Mouse (Mus musculus): ENCODE data around the gene Snx9. TPM values are rescaled to one million over a fixed set of nuclear protein-coding genes. Genes with fewer than 3 reads are reported as not detected.
A peak's percentile ranks its signal among the peaks of the same experiment; 100 is the strongest.

Gene Snx9
- polyA plus RNA-seq, 1 experiment from 2014 or later = 37.5 TPM

DNA sequence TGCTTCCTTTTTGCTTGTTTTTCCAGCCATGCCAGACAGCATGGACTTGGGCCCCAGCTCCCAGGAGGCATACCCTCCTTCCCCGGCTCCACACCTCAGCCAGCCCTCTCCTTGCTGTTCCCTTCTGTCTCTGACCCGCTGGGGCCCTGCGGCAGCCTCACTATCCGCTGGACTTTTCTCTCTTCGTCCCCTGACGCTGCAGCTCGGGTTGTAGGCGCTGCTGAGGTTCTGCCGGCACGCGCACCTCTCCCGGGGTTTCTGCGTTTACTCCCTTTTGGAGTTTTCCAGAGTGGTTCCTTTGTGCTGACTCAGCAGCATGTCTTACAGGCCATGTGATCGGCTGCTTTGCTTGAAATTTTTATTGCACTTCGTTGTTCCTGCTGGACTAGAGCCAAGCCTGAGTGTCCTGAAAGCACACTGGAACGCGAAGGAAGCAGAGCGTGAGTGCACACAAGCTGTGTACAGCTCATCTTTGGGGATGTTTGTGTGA is 8.3 kb downstream of the Snx9 start:
- no peaks in the 10 kb centered on the region for H3K9me3 ChIP-seq
- peak overlapping the region; percentile 32 for H3K4me3 ChIP-seq (replicated peaks)
- H3K27me3 ChIP-seq (replicated peaks) = no peaks in the 10 kb centered on the region
- H3K36me3 ChIP-seq = no peaks in the 10 kb centered on the region
- H3K27ac ChIP-seq = peak overlapping the region; percentile 89
- 6% methylated on average over 18 of the region's 18 CpGs for WGBS
- ATAC-seq (ENCODE audit: insufficient read depth, low FRiP score, low read depth) = peak; percentile 64
- peak overlapping the region; percentile 50; the same call in 1 of the 2 replicates for H3K9ac ChIP-seq
- peak overlapping the region; percentile 75 for H3K4me2 ChIP-seq
- H3K4me1 ChIP-seq = peaks cover 12% of the 10 kb centered on the region; the same call in 1 of the 2 replicates

GRCm38 (mm10) chr17:5850031-5850430 is 8.9 kb downstream of the Snx9 start:
- H3K27ac ChIP-seq = peak overlapping the region; percentile 89; the same call in 1 of the 2 replicates
- no peak overlapping the region for H3K4me2 ChIP-seq
- WGBS = 95% methylated on average over 3 of the region's 3 CpGs
- no peak for ATAC-seq (ENCODE audit: insufficient read depth, low FRiP score, low read depth)
- no peak overlapping the region for H3K9ac ChIP-seq
- peaks cover 12% of the 10 kb centered on the region; the same call in 1 of the 2 replicates for H3K4me1 ChIP-seq
- no peaks in the 10 kb centered on the region for H3K27me3 ChIP-seq (replicated peaks)
- H3K9me3 ChIP-seq = no peaks in the 10 kb centered on the region
- H3K4me3 ChIP-seq (replicated peaks) = no peak overlapping the region
- no peaks in the 10 kb centered on the region for H3K36me3 ChIP-seq

DNA sequence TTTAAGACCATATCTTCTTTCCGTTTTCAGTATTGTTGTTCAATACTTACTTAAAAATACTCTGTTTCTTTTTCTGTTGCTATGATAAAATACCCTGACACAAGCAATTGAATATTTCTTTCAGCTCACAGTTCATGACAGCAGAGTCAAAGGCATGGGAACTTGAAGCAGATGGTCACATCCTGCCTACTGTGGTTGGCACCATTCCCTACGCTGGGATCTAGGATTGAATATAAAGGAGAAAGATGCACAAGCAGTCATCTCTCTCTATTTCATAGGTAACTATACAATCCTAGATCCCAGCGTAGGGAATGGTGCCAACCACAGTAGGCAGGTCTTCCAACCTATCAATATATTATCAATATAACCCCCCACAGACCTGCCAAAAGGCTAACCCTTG is 9.3 kb downstream of the Snx9 start:
- Histone ChIP-seq H3K4me3 (replicated peaks) (no peak overlapping the region), H3K27ac (no peak overlapping the region), H3K9ac (no peak overlapping the region), H3K27me3 (replicated peaks) (no peaks in the 10 kb centered on the region), H3K4me1 (peaks cover 12% of the 10 kb centered on the region; the same call in 1 of the 2 replicates), H3K36me3 (no peaks in the 10 kb centered on the region), H3K9me3 (no peaks in the 10 kb centered on the region), H3K4me2 (no peak overlapping the region)
- WGBS = 97% methylated on average over 3 of the region's 3 CpGs
- ATAC-seq (ENCODE audit: insufficient read depth, low FRiP score, low read depth) = no peak

DNA sequence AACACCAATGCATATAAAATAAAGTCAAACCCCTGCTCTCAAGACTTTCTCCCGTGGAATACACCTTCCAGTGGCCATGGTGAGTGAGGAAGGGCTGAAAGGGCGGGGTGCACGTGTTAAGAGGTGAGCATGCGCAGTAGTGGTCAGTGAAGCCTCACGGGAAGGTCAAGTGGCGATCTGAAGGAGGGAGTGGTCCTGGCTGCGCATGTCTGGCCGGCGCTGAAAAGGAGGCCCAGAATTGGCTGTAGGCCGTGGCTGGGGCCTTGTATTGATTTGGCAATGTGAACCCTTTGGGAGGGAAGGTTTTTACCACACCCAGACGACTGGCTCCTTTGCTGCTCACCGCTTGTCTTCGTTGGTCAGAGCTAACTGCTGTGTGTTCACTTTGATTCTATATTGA is 12.8 kb downstream of the Snx9 start:
- no peak overlapping the region for H3K27ac ChIP-seq
- no peak for ATAC-seq (ENCODE audit: insufficient read depth, low FRiP score, low read depth)
- peaks cover 8% of the 10 kb centered on the region for H3K4me1 ChIP-seq
- H3K4me3 ChIP-seq (replicated peaks) = no peak overlapping the region
- WGBS = 93% methylated on average over 13 of the region's 13 CpGs
- no peaks in the 10 kb centered on the region for H3K36me3 ChIP-seq
- no peak overlapping the region for H3K4me2 ChIP-seq
- no peaks in the 10 kb centered on the region for H3K27me3 ChIP-seq (replicated peaks)
- no peaks in the 10 kb centered on the region for H3K9me3 ChIP-seq
- no peak overlapping the region for H3K9ac ChIP-seq

GRCm38 (mm10) chr17:5855560-5855959 is 14.4 kb downstream of the Snx9 start:
- Histone ChIP-seq H3K4me1 (peaks cover 7% of the 10 kb centered on the region; the same call in 1 of the 2 replicates), H3K36me3 (no peaks in the 10 kb centered on the region), H3K9ac (no peak overlapping the region), H3K27me3 (replicated peaks) (no peaks in the 10 kb centered on the region), H3K4me3 (replicated peaks) (no peak overlapping the region), H3K27ac (no peak overlapping the region), H3K9me3 (no peaks in the 10 kb centered on the region), H3K4me2 (no peak overlapping the region)
- ATAC-seq (ENCODE audit: insufficient read depth, low FRiP score, low read depth) = no peak

GRCm38 (mm10) chr17:5856426-5856825 is 15.3 kb downstream of the Snx9 start:
- Histone ChIP-seq H3K27ac (no peak overlapping the region), H3K36me3 (no peaks in the 10 kb centered on the region), H3K4me2 (no peak overlapping the region), H3K4me1 (peaks cover 7% of the 10 kb centered on the region; the same call in 1 of the 2 replicates), H3K9ac (no peak overlapping the region), H3K27me3 (replicated peaks) (no peaks in the 10 kb centered on the region), H3K9me3 (no peaks in the 10 kb centered on the region), H3K4me3 (replicated peaks) (no peak overlapping the region)
- WGBS = 87% methylated on average over 7 of the region's 7 CpGs
- ATAC-seq (ENCODE audit: insufficient read depth, low FRiP score, low read depth) = no peak

DNA sequence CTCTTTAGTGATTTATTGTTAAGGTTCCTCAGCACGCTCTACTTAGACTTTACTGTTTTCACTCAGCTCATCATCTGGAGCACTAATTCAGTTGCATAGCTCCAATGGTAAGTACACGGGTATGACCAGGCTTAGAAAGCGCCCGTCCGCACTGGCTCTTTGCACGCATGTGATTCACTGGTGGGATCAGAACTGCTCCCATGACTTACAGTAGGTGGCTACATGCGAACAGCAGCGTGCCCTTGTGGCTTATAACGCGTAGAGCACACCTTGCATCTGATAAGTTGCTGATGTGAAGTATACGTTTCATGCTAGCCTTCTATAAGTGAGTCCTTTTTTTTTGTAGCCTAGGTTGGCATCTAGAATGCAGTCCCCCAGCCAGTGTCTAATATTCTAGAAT is 16.1 kb downstream of the Snx9 start:
- Histone ChIP-seq H3K9ac (no peak overlapping the region), H3K27me3 (replicated peaks) (no peaks in the 10 kb centered on the region), H3K36me3 (no peaks in the 10 kb centered on the region), H3K9me3 (no peaks in the 10 kb centered on the region), H3K27ac (no peak overlapping the region), H3K4me1 (peaks cover 7% of the 10 kb centered on the region; the same call in 1 of the 2 replicates), H3K4me3 (replicated peaks) (no peak overlapping the region), H3K4me2 (no peak overlapping the region)
- no peak for ATAC-seq (ENCODE audit: insufficient read depth, low FRiP score, low read depth)
- whole genome bisulfite sequencing = 91% methylated on average over 11 of the region's 11 CpGs

DNA sequence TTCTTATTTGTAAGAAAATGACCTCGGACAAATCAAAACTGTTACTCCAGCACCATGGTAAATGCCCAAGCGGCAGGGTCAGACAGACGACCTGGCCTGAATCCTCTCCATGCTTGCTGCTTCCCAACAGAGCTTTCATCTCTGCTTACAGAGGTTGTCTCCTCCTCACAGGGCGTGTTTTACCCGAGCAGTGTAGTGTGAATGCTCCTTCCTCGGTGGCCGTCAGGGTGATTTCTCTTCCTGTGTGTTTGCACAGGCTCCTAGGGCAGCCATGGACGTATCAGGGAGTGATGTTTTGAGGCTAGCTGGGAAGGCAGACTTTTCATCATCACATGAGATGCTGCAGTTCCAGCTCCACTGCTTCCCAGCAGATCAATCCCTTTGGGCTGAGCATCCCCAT is 17.1 kb downstream of the Snx9 start:
- H3K9ac ChIP-seq = no peak overlapping the region
- H3K4me1 ChIP-seq = peaks cover 7% of the 10 kb centered on the region; the same call in 1 of the 2 replicates
- 47% methylated on average over 8 of the region's 8 CpGs for WGBS
- H3K4me2 ChIP-seq = no peak overlapping the region
- H3K27me3 ChIP-seq (replicated peaks) = no peaks in the 10 kb centered on the region
- no peak overlapping the region for H3K4me3 ChIP-seq (replicated peaks)
- no peak for ATAC-seq (ENCODE audit: insufficient read depth, low FRiP score, low read depth)
- no peaks in the 10 kb centered on the region for H3K36me3 ChIP-seq
- no peak overlapping the region for H3K27ac ChIP-seq
- H3K9me3 ChIP-seq = no peaks in the 10 kb centered on the region

DNA sequence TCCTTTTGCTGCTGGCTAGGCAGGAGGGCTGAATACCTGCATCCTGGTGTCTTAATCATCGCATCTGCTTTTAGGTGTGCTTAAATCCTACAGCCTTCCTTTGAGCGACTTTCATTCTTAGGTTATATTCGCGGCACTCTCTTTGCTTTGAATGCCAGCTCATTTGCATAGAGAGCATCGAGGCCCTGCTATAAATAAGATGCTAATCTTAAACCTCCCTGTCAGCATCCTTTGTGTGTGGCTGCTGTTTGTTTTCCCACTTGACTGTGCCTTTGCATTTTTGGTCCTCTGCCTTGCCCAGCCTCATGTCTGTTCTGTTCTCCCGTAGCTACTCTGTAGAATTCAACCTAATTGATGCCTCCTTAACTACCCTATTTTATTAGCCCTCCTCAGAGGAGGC is 21.2 kb downstream of the Snx9 start:
- no peak for ATAC-seq (ENCODE audit: insufficient read depth, low FRiP score, low read depth)
- no peaks in the 10 kb centered on the region for H3K36me3 ChIP-seq
- no peak overlapping the region for H3K27ac ChIP-seq
- H3K4me1 ChIP-seq = peaks cover 7% of the 10 kb centered on the region; the same call in 1 of the 2 replicates
- no peaks in the 10 kb centered on the region for H3K27me3 ChIP-seq (replicated peaks)
- no peak overlapping the region for H3K4me3 ChIP-seq (replicated peaks)
- no peak overlapping the region for H3K4me2 ChIP-seq
- no peak overlapping the region for H3K9ac ChIP-seq
- WGBS = 44% methylated on average over 6 of the region's 6 CpGs
- no peaks in the 10 kb centered on the region for H3K9me3 ChIP-seq

DNA sequence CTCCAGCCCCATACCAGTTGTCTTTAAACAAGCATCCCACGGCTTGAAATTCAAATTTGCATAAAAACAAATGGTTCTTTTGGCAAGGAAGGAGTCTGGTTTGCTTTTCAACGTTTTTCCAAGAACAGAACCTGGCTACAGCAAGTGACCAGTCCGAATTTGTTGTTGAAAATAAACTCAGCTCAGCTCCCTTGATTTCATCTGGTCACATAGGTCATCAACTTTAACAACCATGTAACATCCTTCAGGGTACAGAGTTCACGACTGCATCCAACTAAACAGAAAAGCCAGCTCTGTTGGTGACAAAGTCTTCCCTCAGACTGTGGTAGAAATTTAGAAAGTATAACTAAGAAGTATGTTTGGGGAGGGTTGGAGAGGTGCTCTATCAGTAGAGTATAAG is 21.7 kb downstream of the Snx9 start:
- 52% methylated on average over 4 of the region's 4 CpGs for WGBS
- ATAC-seq (ENCODE audit: insufficient read depth, low FRiP score, low read depth) = no peak
- H3K4me2 ChIP-seq = no peak overlapping the region

GRCm38 (mm10) chr17:5863745-5864144 is 22.6 kb downstream of the Snx9 start:
- peaks cover 14% of the 10 kb centered on the region for H3K4me1 ChIP-seq
- H3K36me3 ChIP-seq = no peaks in the 10 kb centered on the region
- no peak overlapping the region for H3K4me2 ChIP-seq
- no peak overlapping the region for H3K9ac ChIP-seq
- WGBS = 94% methylated on average over 5 of the region's 5 CpGs
- H3K4me3 ChIP-seq (replicated peaks) = no peak overlapping the region
- H3K9me3 ChIP-seq = no peaks in the 10 kb centered on the region
- no peak overlapping the region for H3K27ac ChIP-seq
- H3K27me3 ChIP-seq (replicated peaks) = no peaks in the 10 kb centered on the region
- no peak for ATAC-seq (ENCODE audit: insufficient read depth, low FRiP score, low read depth)

More for the DNA sequence above, 21.7 kb downstream of the Snx9 start:
- no peaks in the 10 kb centered on the region for H3K27me3 ChIP-seq (replicated peaks)
- no peak overlapping the region for H3K9ac ChIP-seq
- H3K27ac ChIP-seq = no peak overlapping the region
- H3K36me3 ChIP-seq = no peaks in the 10 kb centered on the region
- peaks cover 8% of the 10 kb centered on the region for H3K4me1 ChIP-seq
- no peaks in the 10 kb centered on the region for H3K9me3 ChIP-seq
- H3K4me3 ChIP-seq (replicated peaks) = no peak overlapping the region

DNA sequence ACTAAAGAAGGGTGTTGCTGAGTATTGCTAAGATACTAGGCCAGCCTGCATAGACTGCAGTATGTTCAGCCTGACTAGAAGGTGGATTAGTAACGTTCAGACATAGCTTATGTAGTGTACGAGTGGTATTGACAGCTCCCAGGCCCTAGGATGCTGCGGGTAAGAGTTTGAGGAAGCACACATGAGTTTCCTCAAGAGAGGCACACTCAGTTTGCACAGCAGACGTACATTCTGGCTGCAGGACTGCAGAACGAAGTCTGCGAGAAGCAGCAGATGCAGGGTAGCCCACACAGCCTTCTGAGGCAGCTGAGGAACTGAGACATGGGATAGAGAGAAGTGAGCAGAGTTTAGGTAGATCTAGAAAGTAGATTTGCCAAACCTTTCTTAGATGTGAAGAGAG is 26.3 kb downstream of the Snx9 start:
- Histone ChIP-seq H3K9ac (no peak overlapping the region), H3K27ac (no peak overlapping the region), H3K4me1 (peaks cover 10% of the 10 kb centered on the region; the same call in 1 of the 2 replicates), H3K4me3 (replicated peaks) (no peak overlapping the region), H3K27me3 (replicated peaks) (no peaks in the 10 kb centered on the region), H3K36me3 (no peaks in the 10 kb centered on the region), H3K9me3 (no peaks in the 10 kb centered on the region), H3K4me2 (no peak overlapping the region)
- no peak for ATAC-seq (ENCODE audit: insufficient read depth, low FRiP score, low read depth)
- whole genome bisulfite sequencing = 62% methylated on average over 6 of the region's 6 CpGs

All from stomach, embryonic 15.5 days (tissue).